In the genomic region with DNA sequence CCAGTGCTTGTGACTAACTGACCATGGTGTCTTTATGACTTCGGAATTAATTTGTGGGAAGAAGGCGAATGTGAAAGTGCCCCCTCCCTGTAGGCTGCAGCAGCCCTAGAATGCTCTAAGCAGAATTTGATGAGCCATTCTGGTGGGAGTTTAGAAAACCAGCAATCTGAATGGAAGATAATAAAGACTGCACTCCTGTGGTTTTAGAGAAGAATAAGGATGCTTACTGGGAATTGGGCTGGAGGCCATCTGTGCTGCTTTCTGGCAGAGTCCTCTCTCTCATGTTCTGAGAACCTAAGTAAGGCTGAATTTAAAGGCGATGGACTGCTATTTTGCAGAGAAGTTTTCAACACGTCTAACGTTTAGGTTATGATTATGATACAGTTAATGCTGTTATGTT, we compare ENCODE assay signal across 31 mouse cellular contexts. TPM values are rescaled to one million over a fixed set of nuclear protein-coding genes. Genes with fewer than 3 reads are reported as not detected.
DNase-seq lines count a peak whose midpoint lies in the region; ATAC-seq and TF ChIP-seq lines count a peak whose summit lies in the region.
"Had no signal": no experiment of that assay in that cellular context is flagged by ENCODE, and none has a peak within 500 bp of the region (broad histone marks: within the 10 kb centered on the region; RNA-seq: fewer than 3 reads in every experiment).

No protein-coding gene starts in this region.

- peak; percentile 57; the same call in 1 of the 2 replicates for ATAC-seq in frontal cortex, adult (ENCODE audit: low TSS enrichment)
- ATAC-seq in hindbrain, postnatal 0 days, result no peak
- ATAC-seq in hindbrain, embryonic 16.5 days, result no peak
- ATAC-seq in midbrain, postnatal 0 days (ENCODE audit: low FRiP score), result no peak
- ATAC-seq in midbrain, embryonic 16.5 days, result no peak
- no peak for ATAC-seq in intestine, embryonic 16.5 days
- ATAC-seq: forebrain, embryonic 14.5 days; forebrain, postnatal 0 days; inflammation-experienced regulatory T-cells, adult 6 months; intestine, postnatal 0 days had no signal

- H3K4me1 ChIP-seq in hindbrain, postnatal 0 days (ENCODE audit: insufficient read depth, low read length), result no peaks in the 10 kb centered on the region
- H3K4me1 ChIP-seq in hindbrain, embryonic 16.5 days (ENCODE audit: control insufficient read depth, insufficient read depth, low read depth, low read length), result peaks cover 8% of the 10 kb centered on the region
- no peaks in the 10 kb centered on the region for H3K4me1 ChIP-seq in midbrain, postnatal 0 days (ENCODE audit: insufficient read depth, low read length)
- H3K4me1 ChIP-seq in midbrain, embryonic 16.5 days (ENCODE audit: control insufficient read depth, insufficient read depth, low read length), result peaks cover 2% of the 10 kb centered on the region; the same call in 1 of the 2 replicates
- H3K4me1 ChIP-seq in intestine, embryonic 16.5 days (ENCODE audit: control insufficient read depth, insufficient read depth, low read length), result no peaks in the 10 kb centered on the region
- H3K4me1 ChIP-seq: embryonic facial prominence, embryonic 12.5 days; embryonic facial prominence, embryonic 15.5 days had no signal

- no peak overlapping the region for H3K9ac ChIP-seq in hindbrain, postnatal 0 days (replicated peaks; ENCODE audit: low read length)
- no peak overlapping the region for H3K9ac ChIP-seq in hindbrain, embryonic 16.5 days (ENCODE audit: low read depth, low read length)
- H3K9ac ChIP-seq in midbrain, postnatal 0 days (replicated peaks; ENCODE audit: low read length, poor library complexity, severe bottlenecking), result no peak overlapping the region
- H3K9ac ChIP-seq in midbrain, embryonic 16.5 days (ENCODE audit: low read depth, low read length), result no peak overlapping the region
- no peak overlapping the region for H3K9ac ChIP-seq in intestine, embryonic 16.5 days (ENCODE audit: low read depth, low read length)
- H3K9ac ChIP-seq: embryonic facial prominence, embryonic 12.5 days; embryonic facial prominence, embryonic 15.5 days; forebrain, postnatal 0 days; heart, embryonic 13.5 days; hindbrain, embryonic 12.5 days had no signal

- no peaks in the 10 kb centered on the region for H3K27me3 ChIP-seq in hindbrain, postnatal 0 days (ENCODE audit: insufficient read depth, low read length)
- no peaks in the 10 kb centered on the region for H3K27me3 ChIP-seq in hindbrain, embryonic 16.5 days (replicated peaks; ENCODE audit: control insufficient read depth, insufficient read depth, low read length)
- no peaks in the 10 kb centered on the region for H3K27me3 ChIP-seq in midbrain, postnatal 0 days (ENCODE audit: insufficient read depth, low read length)
- no peaks in the 10 kb centered on the region for H3K27me3 ChIP-seq in midbrain, embryonic 16.5 days (ENCODE audit: control insufficient read depth, insufficient read depth, low read depth, low read length)
- H3K27me3 ChIP-seq in intestine, embryonic 16.5 days (replicated peaks; ENCODE audit: control insufficient read depth, insufficient read depth, low read length), result no peaks in the 10 kb centered on the region
- H3K27me3 ChIP-seq: embryonic facial prominence, embryonic 15.5 days; heart, embryonic 13.5 days; hindbrain, embryonic 12.5 days had no signal

- H3K4me3 ChIP-seq in hindbrain, postnatal 0 days (ENCODE audit: low read length), result no peak overlapping the region
- H3K4me3 ChIP-seq in hindbrain, embryonic 16.5 days (ENCODE audit: low read length), result no peak overlapping the region
- no peak overlapping the region for H3K4me3 ChIP-seq in midbrain, postnatal 0 days (ENCODE audit: low read depth, low read length)
- no peak overlapping the region for H3K4me3 ChIP-seq in midbrain, embryonic 16.5 days (ENCODE audit: low read depth, low read length)
- H3K4me3 ChIP-seq in intestine, embryonic 16.5 days (ENCODE audit: low read length), result no peak overlapping the region
- H3K4me3 ChIP-seq: embryonic facial prominence, embryonic 12.5 days; embryonic facial prominence, embryonic 15.5 days; heart, adult 2 months; heart, embryonic 10.5 days; heart, embryonic 13.5 days; hindbrain, embryonic 12.5 days had no signal

- no peak overlapping the region for H3K27ac ChIP-seq in hindbrain, postnatal 0 days
- no peak overlapping the region for H3K27ac ChIP-seq in hindbrain, embryonic 16.5 days (ENCODE audit: low read depth, low read length)
- H3K27ac ChIP-seq in midbrain, postnatal 0 days (ENCODE audit: low read depth, low read length), result no peak overlapping the region
- H3K27ac ChIP-seq in midbrain, embryonic 16.5 days (ENCODE audit: low read length), result no peak overlapping the region
- H3K27ac ChIP-seq in intestine, embryonic 16.5 days (ENCODE audit: low read length), result no peak overlapping the region
- H3K27ac ChIP-seq: embryonic facial prominence, embryonic 12.5 days; embryonic facial prominence, embryonic 15.5 days; heart, adult 2 months; heart, embryonic 10.5 days; heart, embryonic 13.5 days; hindbrain, embryonic 12.5 days had no signal

- DNase-seq in frontal cortex, postnatal 14 days (ENCODE audit: low spot score in 2 of 2), result no peak
- DNase-seq in hindbrain, postnatal 0 days (ENCODE audit: low spot score), result peak; percentile 46
- peak; percentile 41 for DNase-seq in midbrain, postnatal 0 days (ENCODE audit: low spot score)
- DNase-seq in Muller cell, postnatal 12 days (ENCODE audit: inconsistent ontology term), result peak; percentile 90
- DNase-seq: adrenal gland, adult 2 months; adrenal gland, postnatal 14 days; B cell, adult 2 months; cerebellum, adult 18-20 months; cerebellum, adult 9-10 months; cerebellum, postnatal 25 days; forebrain, postnatal 0 days; gastrocnemius, postnatal 10 days; gastrocnemius, postnatal 36 days; heart, adult 2 months; heart, postnatal 14 days; heart, postnatal 4 days had no signal

- no peaks in the 10 kb centered on the region for H3K36me3 ChIP-seq in hindbrain, postnatal 0 days (ENCODE audit: insufficient read depth, low read length)
- no peaks in the 10 kb centered on the region for H3K36me3 ChIP-seq in hindbrain, embryonic 16.5 days (ENCODE audit: control insufficient read depth, insufficient read depth, low read length)
- no peaks in the 10 kb centered on the region for H3K36me3 ChIP-seq in midbrain, postnatal 0 days (ENCODE audit: insufficient read depth, low read length)
- no peaks in the 10 kb centered on the region for H3K36me3 ChIP-seq in midbrain, embryonic 16.5 days (ENCODE audit: control insufficient read depth, insufficient read depth, low read length)
- H3K36me3 ChIP-seq in intestine, embryonic 16.5 days (ENCODE audit: control insufficient read depth, insufficient read depth, low read length), result no peaks in the 10 kb centered on the region
- H3K36me3 ChIP-seq: embryonic facial prominence, embryonic 12.5 days; embryonic facial prominence, embryonic 15.5 days; G1E; heart, embryonic 10.5 days; heart, embryonic 13.5 days; hindbrain, embryonic 12.5 days had no signal

- no peaks in the 10 kb centered on the region for H3K9me3 ChIP-seq in hindbrain, postnatal 0 days (ENCODE audit: low read length)
- H3K9me3 ChIP-seq in hindbrain, embryonic 16.5 days (ENCODE audit: control insufficient read depth, low read length), result no peaks in the 10 kb centered on the region
- no peaks in the 10 kb centered on the region for H3K9me3 ChIP-seq in midbrain, postnatal 0 days (ENCODE audit: low read length)
- H3K9me3 ChIP-seq in midbrain, embryonic 16.5 days (replicated peaks; ENCODE audit: control insufficient read depth, low read length, poor library complexity, severe bottlenecking), result no peaks in the 10 kb centered on the region
- H3K9me3 ChIP-seq in intestine, embryonic 16.5 days (ENCODE audit: control insufficient read depth, low read length), result no peaks in the 10 kb centered on the region
- H3K9me3 ChIP-seq: embryonic facial prominence, embryonic 15.5 days; heart, embryonic 10.5 days; hindbrain, embryonic 12.5 days had no signal

- no peak overlapping the region for H3K4me2 ChIP-seq in hindbrain, postnatal 0 days (ENCODE audit: low read depth, low read length)
- no peak overlapping the region for H3K4me2 ChIP-seq in hindbrain, embryonic 16.5 days (ENCODE audit: low read length)
- H3K4me2 ChIP-seq in midbrain, postnatal 0 days (ENCODE audit: low read depth, low read length, poor library complexity, severe bottlenecking), result no peak overlapping the region
- no peak overlapping the region for H3K4me2 ChIP-seq in midbrain, embryonic 16.5 days (ENCODE audit: low read length)
- H3K4me2 ChIP-seq in intestine, embryonic 16.5 days (ENCODE audit: low read depth, low read length), result no peak overlapping the region
- H3K4me2 ChIP-seq: embryonic facial prominence, embryonic 12.5 days; embryonic facial prominence, embryonic 15.5 days; heart, embryonic 13.5 days; hindbrain, embryonic 12.5 days had no signal

- TF ChIP-seq CTCF in hindbrain, postnatal 0 days (IDR thresholded peaks at IDR 0.05; ENCODE audit: low read depth), result no peak
- TF ChIP-seq CTCF in midbrain, postnatal 0 days (IDR thresholded peaks at IDR 0.05), result no peak

- WGBS in hindbrain, postnatal 0 days, result 70% methylated on average over 5 of the region's 5 CpGs
- WGBS in hindbrain, embryonic 16.5 days, result 74% methylated on average over 5 of the region's 5 CpGs
- 83% methylated on average over 5 of the region's 5 CpGs for WGBS in midbrain, postnatal 0 days
- WGBS in midbrain, embryonic 16.5 days, result 85% methylated on average over 5 of the region's 5 CpGs
- WGBS in intestine, embryonic 16.5 days, result 90% methylated on average over 5 of the region's 5 CpGs

RNA-seq across cellular contexts. Expression of a gene that starts 42.4 kb away (rescaled TPM):
- total RNA-seq in hindbrain, postnatal 0 days (2014; rRNA removed), result 433 and 470 TPM in 2 replicates
- 176 and 177 TPM in 2 replicates for polyA plus RNA-seq in hindbrain, postnatal 0 days (2015; fragmentation: Nextera tagmentation; extraction: Ambion mirVana)
- polyA plus RNA-seq in hindbrain, embryonic 16.5 days (2015; fragmentation: Nextera tagmentation; extraction: Ambion mirVana), result 166 and 172 TPM in 2 replicates
- total RNA-seq in midbrain, postnatal 0 days (2014; rRNA removed), result 434 and 507 TPM in 2 replicates
- 208 and 221 TPM in 2 replicates for polyA plus RNA-seq in midbrain, postnatal 0 days (2015; fragmentation: Nextera tagmentation; extraction: Ambion mirVana)
- polyA plus RNA-seq in midbrain, embryonic 16.5 days (2015; fragmentation: Nextera tagmentation; extraction: Ambion mirVana), result 147 and 182 TPM in 2 replicates
- not detected in 2 replicates for polyA plus RNA-seq in intestine, embryonic 16.5 days (2015; fragmentation: Nextera tagmentation; extraction: Ambion mirVana)
- total RNA-seq: adrenal gland, adult 2 months; adrenal gland, postnatal 14 days; common myeloid progenitor, adult 5-6 weeks; granulocyte monocyte progenitor cell, adult 5-6 weeks had no signal
- polyA plus RNA-seq: adrenal gland, adult 2 months; G1E; intestine, postnatal 0 days had no signal

Comparison
In these comparisons a context has a peak if more than half of its experiments do, and no peak if none do; other contexts are left out.
1. DNase-seq: peak in hindbrain, postnatal 0 days (single experiment), midbrain, postnatal 0 days (single experiment) and Muller cell, postnatal 12 days (single experiment); none in frontal cortex, postnatal 14 days (0 of 2).
2. RNA of a gene that starts 42.4 kb away (polyA plus RNA-seq): 208 to 221 TPM in midbrain, postnatal 0 days, 147 to 182 TPM in midbrain, embryonic 16.5 days, 176 to 177 TPM in hindbrain, postnatal 0 days and 166 to 172 TPM in hindbrain, embryonic 16.5 days; not detected in intestine, embryonic 16.5 days; every median in the first group is over 100 times any median in the second.